Mouse (Mus musculus) CH12.LX (cell line): ENCODE results near the gene Phf5a.

Experiments used
- CHD1 ChIP-seq: IDR thresholded peaks from 2 replicates; pipeline ENCODE4 v1.6.1; 2012; ENCODE audit warnings: low read depth, low read length, improper control_type of control experiment, inconsistent platforms
- CTCF ChIP-seq, 2 experiments: IDR thresholded peaks in 1 of 2; conservative IDR thresholded peaks in 1 of 2; 2 replicates each; pipeline ENCODE4 v1.5.1; 2011 to 2012; ENCODE audit warnings: low read depth in 2 of 2, low read length in 2 of 2, improper control_type of control experiment in 1 of 2, inconsistent platforms in 1 of 2, mild to moderate bottlenecking in 1 of 2, moderate library complexity in 1 of 2
- ETS1 ChIP-seq: conservative IDR thresholded peaks from 2 replicates; pipeline ENCODE4 v1.6.1; 2012; ENCODE audit warnings: low read depth, mild to moderate bottlenecking, inconsistent platforms, low read length, improper control_type of control experiment, moderate library complexity
- GABPA ChIP-seq: IDR thresholded peaks from 2 replicates; pipeline ENCODE4 v1.6.1; 2012; ENCODE audit warnings: low read depth, low read length, improper control_type of control experiment, inconsistent platforms; ENCODE audit not compliant: insufficient replicate concordance
- MAZ ChIP-seq: IDR thresholded peaks from 2 replicates; pipeline ENCODE4 v1.6.1; 2012; ENCODE audit warnings: low read depth, mild to moderate bottlenecking, inconsistent platforms, low read length, improper control_type of control experiment, moderate library complexity
- POLR2A ChIP-seq: IDR thresholded peaks from 2 replicates; pipeline ENCODE4 v1.6.1; 2011; ENCODE audit warnings: low read depth, mild to moderate bottlenecking, improper control_type of control experiment, low read length
- ZC3H11A ChIP-seq: IDR thresholded peaks from 2 replicates; pipeline ENCODE4 v1.6.1; 2012; ENCODE audit warnings: low read depth, mild to moderate bottlenecking, inconsistent platforms, low read length, improper control_type of control experiment

GRCm38 (mm10) chr15:81857724-81858116 lies 14.0 kb downstream of the Phf5a start:
- TF ChIP-seq POLR2A: no peak
- TF ChIP-seq ZC3H11A: no peak
- TF ChIP-seq CHD1: no peak
- TF ChIP-seq ETS1: no peak
- no peak for TF ChIP-seq CTCF (conservative IDR thresholded peaks at IDR 0.05 in 1 of 2, IDR thresholded peaks at IDR 0.05 in 1 of 2; ENCODE audit: low read depth in 2 of 2, low read length in 2 of 2)
- no peak for TF ChIP-seq MAZ
- TF ChIP-seq GABPA: no peak
